Mouse (Mus musculus) kidney, adult 11 months (tissue): ENCODE measurements around the gene Lao1.
"Not testable (repeated sequence)": the region's sequence is repeated elsewhere in the genome, so short reads cannot be mapped to it uniquely, and the experiment has no call there.

Source experiments
- DNase-seq: peaks from one replicate; pipeline ENCODE4 v3.0.0; 2022

The Lao1 gene

DNA sequence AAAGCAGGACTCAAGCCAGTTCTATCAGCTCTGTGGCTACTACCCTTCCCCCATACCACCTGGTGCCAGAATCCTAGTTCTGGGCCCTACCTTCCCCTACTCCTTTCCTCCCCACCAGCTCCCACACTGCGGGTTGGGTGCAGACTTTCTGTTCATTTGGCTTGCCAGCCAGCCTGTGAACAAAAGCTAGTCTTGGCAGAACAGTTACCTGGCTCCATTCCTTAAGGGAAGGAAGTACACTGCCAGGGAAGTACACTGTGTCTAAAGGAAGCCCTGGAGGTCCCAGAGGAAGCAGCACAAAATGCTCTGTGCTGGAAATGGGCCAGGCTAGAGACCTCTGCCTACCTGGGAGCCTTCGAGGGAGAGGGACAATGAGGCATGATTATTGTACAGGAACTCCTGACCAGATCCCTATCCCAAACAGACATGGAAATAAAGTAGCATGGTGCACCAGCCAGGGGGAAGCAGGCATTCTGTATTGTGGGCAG, at the start of gene Lao1:
Gene Lao1 (plus strand): TSS at position 438 of the 488 bp plus-strand sequence.
- peak; percentile 15 for DNase-seq

DNA sequence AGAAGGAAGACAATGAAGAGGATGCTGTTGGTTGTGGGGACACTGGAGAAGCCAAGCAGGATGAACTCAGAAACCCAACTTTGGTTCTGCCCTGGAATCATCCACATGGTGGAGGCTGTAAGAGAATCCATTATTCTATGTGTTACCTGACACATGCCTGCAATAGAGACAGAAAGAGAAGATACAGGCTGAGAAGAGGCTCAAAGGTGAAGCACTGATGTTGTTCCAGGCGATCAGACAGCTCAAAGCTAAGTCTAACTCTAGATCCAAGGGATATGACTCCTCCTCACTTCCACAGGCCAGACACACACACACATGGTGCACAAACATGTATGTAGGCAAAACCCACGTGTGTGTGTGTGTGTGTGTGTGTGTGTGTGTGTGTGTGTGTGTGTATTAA, 44.0 kb upstream of the Lao1 start, which contains the start of gene Olfr1329:
Gene Olfr1329 (minus strand): TSS at position 101 of the 400 bp plus-strand sequence.
- DNase-seq, result not testable (repeated sequence)

DNA sequence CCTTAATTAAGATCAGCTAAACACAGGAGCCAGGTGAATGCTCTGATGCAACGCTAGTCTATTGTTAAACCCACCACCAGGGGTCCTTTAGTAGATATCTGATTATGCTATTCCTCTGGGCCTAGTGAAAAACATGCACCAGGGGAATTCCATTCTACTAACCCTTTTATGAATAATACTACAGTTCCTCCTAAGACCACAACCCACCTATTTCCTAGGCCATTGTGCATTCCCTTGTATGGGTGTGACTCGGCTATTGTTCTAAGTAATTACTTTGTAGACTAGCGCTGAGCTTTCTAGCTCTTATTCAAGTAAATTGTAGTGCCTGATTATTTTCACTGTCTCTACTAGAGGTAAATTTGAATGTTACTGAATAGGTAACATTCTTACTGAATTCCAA, 30.1 kb upstream of the Lao1 start:
- DNase-seq, result not testable (repeated sequence)

DNA sequence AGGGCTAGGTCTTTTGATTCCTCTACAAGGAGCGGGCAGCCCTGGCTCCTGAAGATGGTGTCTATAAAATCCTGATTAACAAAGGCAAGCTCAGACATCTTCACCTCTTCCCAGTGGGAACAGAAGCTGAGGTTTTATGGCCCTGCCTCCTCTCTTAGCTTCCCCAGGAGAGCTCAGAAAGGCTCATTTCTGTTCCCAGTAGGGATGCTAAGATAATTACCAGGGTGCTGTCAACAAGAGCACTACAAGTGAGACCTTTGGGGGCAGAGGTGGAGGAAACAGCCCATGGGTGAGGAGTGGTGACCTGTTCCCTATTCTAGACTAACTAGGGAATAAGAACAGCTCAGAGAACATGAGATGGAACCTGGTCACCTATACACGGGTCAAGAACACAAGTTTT, 22.9 kb upstream of the Lao1 start, which contains the start of gene Olfr1328:
Gene Olfr1328 (minus strand): TSS at position 101 of the 400 bp plus-strand sequence.
- no peak for DNase-seq

DNA sequence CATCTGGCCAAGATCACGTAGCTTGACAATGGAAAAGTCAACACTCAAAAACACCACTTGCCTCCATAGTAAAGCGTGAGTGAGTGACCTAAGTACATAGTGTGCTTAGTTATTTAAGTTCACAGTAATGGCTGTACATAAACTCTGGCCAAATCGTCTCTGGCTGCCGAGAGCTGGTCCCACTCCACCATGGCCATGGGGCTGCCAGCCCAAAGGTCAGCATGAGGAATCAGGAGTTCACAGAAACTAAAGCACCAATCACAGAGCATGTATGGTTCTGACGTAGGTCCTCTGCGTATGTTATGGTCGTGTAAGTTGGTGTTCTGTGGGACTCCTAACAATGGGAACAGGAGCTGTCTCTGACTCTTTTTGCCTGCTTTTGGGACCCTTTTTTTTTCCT, 2.6 kb upstream of the Lao1 start:
- DNase-seq, result no peak

DNA sequence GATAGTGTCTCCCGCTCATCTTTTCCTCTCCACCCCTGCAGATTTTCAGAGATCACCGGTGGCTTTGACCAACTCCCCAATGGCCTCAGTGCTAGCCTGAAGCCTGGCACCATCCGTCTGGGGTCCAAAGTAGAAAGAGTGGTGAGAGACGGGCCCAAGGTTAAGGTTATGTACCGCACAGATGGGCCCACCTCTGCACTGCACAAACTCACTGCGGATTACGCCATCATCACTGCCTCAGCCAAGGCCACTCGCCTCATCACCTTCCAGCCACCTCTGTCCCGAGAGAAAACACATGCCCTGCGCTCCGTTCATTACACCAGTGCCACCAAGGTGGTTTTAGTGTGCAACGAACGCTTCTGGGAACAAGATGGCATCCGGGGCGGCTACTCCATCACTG, 6.3 kb downstream of the Lao1 start:
- DNase-seq, result no peak

DNA sequence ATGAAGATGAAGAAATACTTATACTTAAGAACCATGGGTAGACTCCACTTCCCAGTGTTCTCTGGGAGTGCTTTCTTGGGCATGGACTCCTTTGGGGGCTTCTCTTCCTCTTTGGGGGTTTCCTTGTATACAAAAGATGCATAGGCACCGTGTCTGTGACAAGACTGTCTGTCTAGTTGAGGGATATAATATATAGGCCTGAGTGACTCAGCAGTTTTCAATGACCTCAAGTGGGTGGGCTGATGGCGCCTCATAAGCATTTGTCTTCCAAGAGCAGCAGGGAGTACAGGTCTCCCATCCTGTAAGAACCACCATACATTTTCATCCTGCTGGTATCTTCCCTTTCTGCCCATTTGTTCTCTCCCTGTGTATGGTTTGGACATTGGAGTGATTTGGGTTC, 11.9 kb downstream of the Lao1 start:
- DNase-seq, result no peak

DNA sequence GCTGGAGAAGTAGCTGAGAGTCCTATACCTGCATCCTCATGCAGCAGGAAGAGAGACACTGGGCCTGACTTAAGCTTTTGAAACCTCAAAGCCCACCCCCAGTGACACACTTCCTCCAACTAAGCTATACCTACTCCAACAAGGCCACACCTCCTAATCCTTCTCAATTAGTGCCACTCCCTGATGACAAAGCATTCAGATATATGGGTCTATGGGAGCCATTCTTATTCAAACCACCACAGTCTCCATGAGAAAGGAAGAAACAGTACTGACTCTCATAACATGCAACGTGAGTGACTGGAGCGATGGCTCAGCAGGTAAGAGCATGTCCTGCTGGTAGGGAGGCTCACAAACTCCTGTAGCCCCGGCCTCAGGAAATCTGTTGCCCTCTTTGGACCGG, 23.9 kb downstream of the Lao1 start:
- no peak for DNase-seq

DNA sequence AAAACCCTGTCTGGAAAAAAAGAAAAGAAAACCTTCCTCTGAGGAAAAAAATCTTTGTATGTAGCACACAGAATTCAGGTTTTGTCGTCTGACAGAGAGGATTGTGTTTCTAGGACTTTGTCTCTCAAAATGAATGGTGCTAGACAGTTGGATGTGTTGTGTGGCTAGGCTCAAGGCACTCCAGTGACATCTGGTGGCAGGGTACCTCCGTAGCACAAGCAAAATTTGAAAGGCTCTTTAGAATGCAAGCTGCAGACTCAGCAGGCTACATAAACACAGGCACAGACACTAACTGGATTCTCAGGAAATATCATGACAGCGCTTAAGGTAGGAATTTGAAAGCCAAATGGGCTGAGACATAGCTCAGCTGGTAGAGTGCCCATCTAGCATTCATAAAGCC, 27.2 kb downstream of the Lao1 start:
- peak; percentile 48 for DNase-seq

DNA sequence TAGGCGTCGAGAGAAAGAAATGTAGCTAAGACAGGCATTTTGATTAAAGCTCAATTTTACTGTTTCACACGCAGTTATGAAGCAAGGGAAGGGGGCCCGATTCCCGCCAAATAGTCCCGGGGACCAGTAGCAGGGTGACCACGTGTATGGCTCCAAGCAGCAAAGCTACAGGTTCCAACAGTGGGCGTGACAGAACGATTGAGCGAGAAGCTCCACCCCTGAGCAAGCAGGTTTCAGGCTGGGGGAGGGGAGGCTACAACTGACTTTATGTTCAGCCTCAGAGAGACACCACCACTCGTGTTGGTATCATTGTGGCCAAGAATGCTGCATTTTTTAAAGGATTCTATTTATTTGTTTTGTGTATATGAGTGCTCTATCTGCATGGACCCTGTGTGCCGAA, 28.0 kb downstream of the Lao1 start:
- no peak for DNase-seq

DNA sequence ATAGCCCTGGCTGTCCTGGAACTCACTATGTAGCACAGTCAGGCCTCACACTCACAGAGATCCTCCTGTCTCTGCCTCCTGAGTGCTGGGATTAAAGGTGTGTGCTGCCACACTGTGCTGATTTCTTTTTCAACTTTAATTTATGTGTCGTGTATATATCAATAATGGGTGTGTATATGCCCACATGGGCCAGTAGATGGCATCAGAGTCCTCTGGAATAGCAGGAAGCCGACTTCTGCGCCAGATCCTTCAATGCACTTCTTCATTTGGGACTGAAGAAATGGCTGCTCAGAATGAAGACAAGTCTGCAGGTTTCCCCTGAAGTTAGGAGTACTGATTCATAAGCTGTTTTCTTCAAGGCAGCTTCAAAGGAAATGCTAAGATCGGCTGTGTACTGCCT, 30.4 kb downstream of the Lao1 start:
- no peak for DNase-seq

DNA sequence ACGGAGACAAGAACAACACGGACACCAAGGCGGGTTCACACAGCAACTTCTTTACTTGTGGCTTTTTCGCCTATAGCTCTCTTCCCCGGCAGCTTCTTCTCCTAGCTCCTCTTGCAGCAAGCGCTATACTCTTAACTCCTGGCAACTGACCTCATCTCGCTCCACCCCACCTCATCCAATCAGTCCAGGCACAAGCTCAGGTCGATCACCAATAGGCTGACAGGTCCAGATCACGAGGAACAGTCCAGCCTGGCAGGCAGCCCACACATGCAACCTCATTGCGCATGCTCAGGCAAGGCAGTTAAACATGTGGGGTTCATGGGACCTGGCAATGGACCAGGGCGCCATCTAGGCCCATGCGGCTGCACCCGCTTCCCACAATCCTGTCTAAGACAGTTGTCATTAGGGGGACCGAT, 35.8 kb downstream of the Lao1 start:
- DNase-seq, result no peak

DNA sequence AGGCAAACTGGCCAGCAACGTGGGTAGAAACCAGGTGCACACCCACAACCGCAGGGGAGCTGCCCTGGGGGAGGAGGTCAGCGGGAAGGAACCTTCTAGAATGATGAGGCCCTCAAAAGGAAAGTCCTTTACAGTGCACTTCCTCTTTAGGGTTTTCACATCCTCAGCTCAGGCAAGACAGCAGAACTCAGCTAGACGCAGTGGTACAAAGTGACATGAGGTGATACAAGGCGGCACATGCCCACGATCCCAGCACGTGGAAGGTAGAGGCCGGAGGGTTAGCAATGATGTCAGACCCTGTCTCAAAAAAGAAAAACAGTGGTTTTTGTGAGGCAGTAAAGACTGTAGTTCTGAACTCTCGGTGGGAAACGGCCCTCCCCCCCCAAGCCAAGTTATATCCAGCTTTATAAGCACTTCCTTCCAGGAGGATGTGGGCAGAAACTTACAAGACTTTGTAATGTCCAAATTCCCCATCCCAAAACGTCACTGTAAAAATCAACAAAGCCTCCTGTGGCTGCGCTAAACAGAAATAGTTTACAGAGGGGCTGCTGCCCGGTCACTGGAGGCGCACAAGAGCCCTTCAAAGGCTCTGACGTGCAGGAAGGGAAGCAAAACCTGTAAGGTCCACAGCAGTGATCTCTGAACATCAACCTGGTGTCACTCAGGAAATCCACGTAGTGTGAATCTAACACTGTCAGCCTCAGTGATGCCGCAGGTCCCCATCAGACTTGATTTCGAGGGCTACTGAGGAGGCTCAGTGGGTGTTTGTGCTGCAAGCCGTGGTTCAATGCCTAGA, 38.5 kb downstream of the Lao1 start:
- DNase-seq, result no peak

DNA sequence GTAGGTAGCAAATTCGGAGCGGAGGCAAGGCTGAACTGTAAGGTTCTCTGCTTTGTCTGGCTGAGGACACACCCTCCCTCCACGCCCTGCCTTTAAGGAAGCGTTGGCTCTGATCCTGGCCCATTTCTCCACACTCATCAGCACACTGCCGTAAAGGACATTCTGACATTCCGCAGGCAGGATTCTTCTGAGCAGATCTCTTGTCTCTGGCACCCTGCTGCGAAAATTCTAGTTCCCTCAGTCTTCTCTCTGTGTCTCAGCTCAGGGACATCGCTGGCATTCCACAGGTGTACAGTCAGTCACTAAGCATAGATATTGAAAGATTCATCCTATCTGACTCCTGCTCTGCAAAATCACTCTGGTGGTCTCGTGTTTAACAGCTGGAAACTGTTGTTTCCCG, 40.3 kb downstream of the Lao1 start:
- no peak for DNase-seq

DNA sequence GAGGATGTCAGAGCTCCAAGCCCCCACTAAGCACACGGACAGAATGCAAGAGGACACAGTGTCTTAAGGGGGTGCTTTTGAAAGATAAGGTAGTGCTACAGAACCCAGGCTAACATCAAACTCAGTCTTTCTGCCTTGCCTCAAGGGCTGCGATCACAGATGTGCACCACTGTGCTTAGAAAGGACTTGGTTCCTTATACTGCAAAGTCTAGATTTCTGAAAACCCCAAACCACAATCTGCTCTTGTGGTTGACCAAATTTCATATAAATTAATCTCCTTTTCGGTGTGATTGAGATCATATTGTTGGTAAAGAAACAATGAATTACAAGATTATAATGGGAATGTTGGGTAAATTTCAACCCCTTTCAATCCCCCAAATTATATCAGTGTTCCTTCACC, 41.1 kb downstream of the Lao1 start:
- DNase-seq, result no peak

DNA sequence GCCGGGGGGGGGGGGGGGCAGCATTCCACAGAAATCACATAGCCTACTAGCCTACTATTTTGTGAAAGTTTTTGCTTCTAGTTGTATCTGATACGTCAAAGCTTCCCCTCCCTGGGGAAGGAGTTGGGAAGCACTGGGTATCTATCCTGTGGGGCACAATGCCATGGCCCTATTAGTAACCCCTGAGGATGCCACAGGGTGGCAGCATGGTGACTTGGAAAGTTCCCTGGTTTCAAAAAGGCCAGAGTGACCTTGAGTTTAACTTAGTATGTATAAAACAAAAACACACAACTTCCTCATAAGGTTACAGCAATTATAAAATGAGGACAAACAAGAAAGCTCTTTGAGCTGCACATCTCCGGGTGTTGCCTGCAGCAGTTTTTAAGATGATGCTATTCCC, 42.8 kb downstream of the Lao1 start:
- peak; percentile 58 for DNase-seq

DNA sequence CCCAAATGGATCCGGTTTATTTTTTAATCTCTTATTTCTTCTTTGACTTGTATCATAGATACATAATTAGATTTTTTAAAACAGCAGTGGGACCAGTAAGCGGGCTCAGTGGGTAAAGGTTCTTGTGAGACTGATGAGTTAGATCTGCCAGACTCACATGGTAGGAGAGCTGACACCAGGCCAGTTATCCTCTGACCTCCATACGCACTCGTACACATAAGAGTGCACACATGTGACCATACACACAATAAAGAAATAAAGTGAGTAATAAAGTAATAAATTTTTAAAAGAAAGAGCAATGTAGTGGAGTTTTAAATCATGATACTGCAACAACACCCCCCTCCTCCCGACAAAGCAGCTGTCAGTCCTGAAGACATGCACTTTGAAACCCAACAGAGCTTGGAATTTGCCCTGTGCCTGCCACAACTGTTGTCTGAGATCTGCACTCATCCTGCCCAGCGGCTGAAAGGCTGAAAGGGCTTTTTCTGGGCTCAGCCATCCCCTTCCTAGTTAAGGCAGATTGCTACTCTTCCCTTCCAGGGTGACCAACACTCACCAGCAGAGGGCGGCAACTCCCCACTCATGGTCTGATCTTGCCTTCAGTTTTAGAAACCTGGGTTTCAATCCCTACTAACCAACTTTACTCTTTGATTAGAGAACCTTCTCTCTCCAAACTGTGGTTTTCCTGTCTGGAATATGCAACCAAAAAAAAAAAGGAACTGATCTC, 43.4 kb downstream of the Lao1 start:
- DNase-seq, result peak; percentile 80

DNA sequence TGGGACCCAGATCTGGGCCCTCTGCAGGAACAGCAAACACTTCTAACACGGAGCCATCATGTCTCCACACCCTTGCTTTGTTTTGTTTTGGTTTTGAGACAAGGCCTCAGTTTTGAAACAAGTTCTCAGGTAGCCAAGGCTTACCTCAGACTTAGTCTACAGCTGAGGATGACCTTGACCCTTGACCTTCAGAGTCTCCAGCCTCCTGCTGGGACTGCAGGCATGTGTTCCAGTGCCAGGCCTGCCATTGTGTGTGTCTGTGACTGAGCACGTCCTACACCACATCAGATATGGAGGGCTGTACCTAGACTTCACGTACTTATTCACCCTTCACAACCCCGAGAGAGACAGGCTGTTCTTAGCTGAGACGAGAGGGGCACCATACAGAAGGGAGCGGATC, 46.2 kb downstream of the Lao1 start:
- no peak for DNase-seq

DNA sequence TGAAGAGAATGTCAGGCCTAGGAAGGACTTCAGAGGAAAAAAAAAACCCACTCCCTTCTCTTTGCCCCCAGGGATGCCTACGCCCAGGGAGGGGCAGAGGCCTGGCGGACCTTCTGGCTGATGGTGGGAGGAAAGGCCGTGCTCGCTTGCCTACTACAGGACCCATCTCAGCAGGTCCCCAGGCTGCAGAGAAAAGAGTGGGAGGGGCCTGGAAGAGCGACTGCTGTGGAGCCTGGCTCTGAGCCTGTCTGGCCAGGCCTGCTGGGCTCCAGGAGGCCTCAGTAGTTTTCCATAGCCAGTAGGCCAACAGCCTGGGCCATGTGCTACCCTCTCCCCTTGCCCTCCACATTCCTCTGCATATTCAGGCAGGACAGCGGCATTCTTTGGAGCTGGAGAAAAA, 47.1 kb downstream of the Lao1 start:
- DNase-seq, result peak; percentile 84

DNA sequence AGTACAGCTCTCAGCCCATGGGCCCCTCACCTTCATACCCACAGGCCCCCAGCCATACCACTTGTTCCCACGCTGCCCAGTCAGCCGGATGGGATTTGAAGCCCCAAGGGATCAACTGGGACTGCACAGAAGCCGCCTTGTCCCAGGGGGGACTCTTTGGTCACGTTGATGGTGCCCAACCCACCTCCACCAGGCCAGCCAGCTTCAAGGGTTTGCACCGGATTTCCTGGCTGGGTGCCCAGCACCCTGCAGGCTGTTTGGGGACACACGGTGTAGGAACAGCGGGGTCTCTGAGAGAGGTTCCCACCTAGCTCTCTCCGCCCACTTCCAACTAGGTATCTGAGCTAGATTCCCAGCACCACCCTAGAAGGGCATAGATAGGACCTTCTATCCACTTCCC, 48.4 kb downstream of the Lao1 start:
- DNase-seq, result no peak

DNA sequence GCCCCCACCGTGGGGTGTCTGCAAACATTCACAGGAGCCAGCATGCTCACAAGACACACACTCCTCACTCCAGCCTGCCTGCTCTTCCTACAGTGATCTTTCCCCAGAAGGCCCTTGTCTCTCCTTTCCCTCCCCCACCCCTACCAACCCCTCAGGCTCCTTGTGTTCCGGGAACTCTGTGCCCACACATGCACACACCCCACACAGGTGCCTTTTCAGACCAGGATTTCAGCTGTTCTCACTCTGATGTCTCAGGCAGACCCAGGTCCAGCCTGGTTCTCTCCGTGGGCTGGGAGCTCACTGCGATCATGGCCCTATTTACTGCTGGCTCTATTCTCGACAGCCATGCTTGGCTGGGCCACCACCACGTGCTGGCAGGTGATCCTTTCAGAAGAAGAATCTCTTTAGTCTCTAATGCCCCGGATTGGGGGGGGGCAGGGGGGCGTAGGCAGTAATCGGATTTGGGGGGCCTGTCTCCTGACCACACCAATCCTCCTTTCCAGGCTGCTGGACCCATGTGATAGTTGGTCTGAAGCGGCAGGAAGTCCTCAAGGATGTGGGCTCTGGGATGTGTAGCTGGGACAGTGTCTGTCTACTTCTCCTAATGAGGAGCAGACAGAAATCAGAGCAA, 49.8 kb downstream of the Lao1 start:
- no peak for DNase-seq

DNA sequence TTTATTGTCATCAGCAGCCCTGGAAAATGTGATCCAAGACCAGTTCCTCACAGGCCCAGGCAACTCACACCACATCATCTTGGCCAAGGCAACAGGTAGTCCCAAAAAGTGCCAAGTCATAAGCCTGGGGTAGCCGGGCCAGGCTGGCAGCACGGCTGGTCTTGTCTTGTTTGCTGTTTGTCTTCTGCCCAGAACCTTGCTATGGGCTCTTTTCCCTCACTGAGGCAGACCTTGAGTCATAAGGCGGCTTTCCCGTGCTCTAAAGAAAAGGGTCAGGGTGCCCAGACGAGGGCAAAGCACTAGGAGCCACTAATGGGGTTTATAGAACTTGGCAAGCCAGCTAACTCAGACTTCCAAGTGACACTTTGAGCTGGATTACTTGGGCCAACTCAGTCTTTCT, 51.7 kb downstream of the Lao1 start:
- no peak for DNase-seq

DNA sequence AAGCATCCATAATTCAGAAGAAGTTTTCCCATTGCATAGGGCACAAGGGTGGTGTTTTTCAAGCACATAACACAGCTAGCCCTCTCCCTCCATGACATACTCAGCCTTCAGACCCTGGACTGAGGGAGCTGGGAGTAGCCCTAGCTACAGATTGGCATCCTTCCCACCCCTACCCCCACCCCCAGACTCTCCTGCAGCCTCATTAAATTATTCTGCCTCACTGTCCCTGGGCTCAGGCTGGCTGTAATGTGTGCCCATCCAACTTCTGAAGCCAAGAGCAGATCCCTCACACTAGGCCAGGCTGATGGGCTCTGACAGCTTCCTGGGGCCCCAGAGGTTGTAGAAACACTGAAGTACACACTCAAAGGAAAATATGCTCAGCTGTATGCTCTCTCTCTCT, 53.6 kb downstream of the Lao1 start:
- DNase-seq, result no peak

DNA sequence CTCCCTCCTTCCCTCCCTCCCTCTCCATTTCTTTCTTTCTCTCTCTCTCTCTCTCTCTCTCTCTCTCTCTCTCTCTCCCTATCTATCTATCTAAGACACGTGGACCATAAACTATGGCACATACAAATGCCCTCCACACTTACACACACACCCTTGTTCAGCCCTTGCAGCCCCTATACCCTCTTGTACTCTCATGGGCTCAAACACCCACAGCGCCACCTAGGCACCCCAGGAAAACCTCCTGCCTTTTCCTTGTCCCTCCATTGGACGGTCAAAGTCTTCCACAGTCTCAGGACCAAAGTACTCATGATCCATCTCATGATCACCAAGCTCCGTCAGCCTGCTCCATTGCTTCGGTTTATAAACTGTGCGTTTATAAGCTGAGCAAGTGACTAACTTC, 54.2 kb downstream of the Lao1 start:
- no peak for DNase-seq
